Mouse (Mus musculus) liver, embryonic 11.5 days (tissue): ENCODE results near the gene Zfp281. TPM values are rescaled to one million over a fixed set of nuclear protein-coding genes. Genes with fewer than 3 reads are reported as not detected.

ENCODE experiments used
- ATAC-seq: fragments of 200-750 bp; cut with Nextera tagmentation; replicated peaks from 2 replicates; pipeline ENCODE4 v1.8.0; 2017; ENCODE audit warnings: moderate number of reproducible peaks, mild to moderate bottlenecking, moderate TSS enrichment, moderate library complexity; ENCODE audit not compliant: low FRiP score
- DNase-seq: peaks from one replicate; pipeline ENCODE4 v3.0.0-alpha.2; 2017; ENCODE audit warnings: low spot score
- H3K27ac ChIP-seq: fragments of 300-500 bp; sonication (generic); 2 replicates; pipeline ENCODE4 v1.5.1; 2014; ENCODE audit warnings: mild to moderate bottlenecking, low read depth, low read length, control low read depth
- H3K27me3 ChIP-seq: fragments of 300-500 bp; sonication (generic); replicated peaks from 2 replicates; pipeline ENCODE4 v1.6.1; 2014; ENCODE audit warnings: low read length, mixed read lengths; ENCODE audit not compliant: control insufficient read depth, insufficient read depth
- H3K36me3 ChIP-seq: fragments of 300-500 bp; sonication (generic); 2 replicates; pipeline ENCODE4 v1.6.1; 2014; ENCODE audit warnings: mild to moderate bottlenecking, low read length, moderate library complexity, mixed read lengths; ENCODE audit not compliant: control insufficient read depth, insufficient read depth
- H3K4me1 ChIP-seq: fragments of 300-500 bp; sonication (generic); replicated peaks from 2 replicates; pipeline ENCODE4 v1.6.1; 2014; ENCODE audit warnings: low read length, mixed read lengths; ENCODE audit not compliant: control insufficient read depth, insufficient read depth
- H3K4me2 ChIP-seq: fragments of 300-500 bp; sonication (generic); 2 replicates; pipeline ENCODE4 v1.6.1; 2014; ENCODE audit warnings: mild to moderate bottlenecking, control low read depth, moderate library complexity
- H3K4me3 ChIP-seq: fragments of 300-500 bp; sonication (generic); 2 replicates; pipeline ENCODE4 v1.5.1; 2014; ENCODE audit warnings: low read depth, low read length, control low read depth
- H3K9ac ChIP-seq: fragments of 300-500 bp; sonication (generic); 2 replicates; pipeline ENCODE4 v1.6.1; 2014; ENCODE audit warnings: low read depth, low read length, control low read depth
- H3K9me3 ChIP-seq: fragments of 300-500 bp; sonication (generic); 2 replicates; pipeline ENCODE4 v1.6.1; 2016; ENCODE audit warnings: low read length, inconsistent platforms, mixed read lengths; ENCODE audit not compliant: control insufficient read depth
- WGBS: fragments of 180-500 bp; shearing (Covaris S2); extraction: QIAGEN DNeasy Blood & Tissue Kit; methylation state at CpG from one replicate; pipeline ENCODE4 v1.1.7; 2014; 5-methylcytosine and 5-hydroxymethylcytosine counted together
- polyA plus RNA-seq: library from polyadenylated mRNA; unstranded; fragments of >200 nt; fragmentation: Nextera tagmentation; extraction: Ambion mirVana; gene quantifications from 2 replicates; pipeline ENCODE4 v1.2.1, GENCODE M21; 2014

Gene Zfp281
- polyA plus RNA-seq, 1 experiment from 2014 or later, result 19.3 TPM

GRCm38 (mm10) chr1:136626141-136626540, 1.4 kb downstream of the Zfp281 start:
- Histone ChIP-seq H3K36me3 (peaks cover 17% of the 10 kb centered on the region), H3K4me2 (peak overlapping the region; percentile 79), H3K4me3 (peak overlapping the region; percentile 95), H3K27ac (no peak overlapping the region), H3K9me3 (no peaks in the 10 kb centered on the region), H3K9ac (peak overlapping the region; percentile 95; the same call in 1 of the 2 replicates), H3K4me1 (peaks cover 27% of the 10 kb centered on the region), H3K27me3 (no peaks in the 10 kb centered on the region)
- DNase-seq, result no peak
- 79% methylated on average over 7 of the region's 7 CpGs for WGBS
- no peak for ATAC-seq

- no peak overlapping the region for H3K27ac ChIP-seq
- ATAC-seq (no peak), DNase-seq (no peak)
- peaks cover 17% of the 10 kb centered on the region for H3K36me3 ChIP-seq
- H3K27me3 ChIP-seq, result no peaks in the 10 kb centered on the region
- H3K9me3 ChIP-seq, result no peaks in the 10 kb centered on the region
- 90% methylated on average over 5 of the region's 5 CpGs for WGBS
- H3K4me3 ChIP-seq, result no peak overlapping the region
- H3K4me2 ChIP-seq, result peak overlapping the region; percentile 79; the same call in 1 of the 2 replicates
- H3K9ac ChIP-seq, result no peak overlapping the region
- peaks cover 27% of the 10 kb centered on the region for H3K4me1 ChIP-seq
These were observed 2.1 kb downstream of the Zfp281 start for GRCm38 (mm10) chr1:136626756-136627155.

- Histone ChIP-seq H3K27me3 (no peaks in the 10 kb centered on the region), H3K4me1 (peaks cover 27% of the 10 kb centered on the region), H3K27ac (no peak overlapping the region), H3K36me3 (peaks cover 17% of the 10 kb centered on the region), H3K4me3 (peak overlapping the region; percentile 27), H3K9me3 (no peaks in the 10 kb centered on the region), H3K9ac (no peak overlapping the region), H3K4me2 (peak overlapping the region; percentile 79)
- DNase-seq (no peak), ATAC-seq (no peak)
- 78% methylated on average over 5 of the region's 5 CpGs for WGBS
These were observed 2.9 kb downstream of the Zfp281 start for GRCm38 (mm10) chr1:136627591-136627990.

- WGBS, result 71% methylated on average over 3 of the region's 3 CpGs
These were observed 8.2 kb downstream of the Zfp281 start for GRCm38 (mm10) chr1:136632891-136633290.

GRCm38 (mm10) chr1:136635644-136636043, 10.9 kb downstream of the Zfp281 start:
- 30% methylated on average over 6 of the region's 6 CpGs for WGBS
- Histone ChIP-seq H3K4me1 (peaks cover 5% of the 10 kb centered on the region), H3K36me3 (no peaks in the 10 kb centered on the region), H3K27me3 (no peaks in the 10 kb centered on the region), H3K9me3 (no peaks in the 10 kb centered on the region), H3K9ac (no peak overlapping the region), H3K27ac (no peak overlapping the region), H3K4me2 (no peak overlapping the region), H3K4me3 (no peak overlapping the region)
- no peak for DNase-seq
- ATAC-seq, result no peak

More at GRCm38 (mm10) chr1:136632891-136633290, 8.2 kb downstream of the Zfp281 start:
- Histone ChIP-seq H3K36me3 (no peaks in the 10 kb centered on the region), H3K4me2 (no peak overlapping the region), H3K4me1 (peaks cover 10% of the 10 kb centered on the region), H3K9me3 (no peaks in the 10 kb centered on the region), H3K4me3 (no peak overlapping the region), H3K27ac (no peak overlapping the region), H3K27me3 (no peaks in the 10 kb centered on the region), H3K9ac (no peak overlapping the region)
- no peak for ATAC-seq
- DNase-seq, result no peak

- DNase-seq (no peak), ATAC-seq (no peak)
- Histone ChIP-seq H3K27ac (no peak overlapping the region), H3K9me3 (no peaks in the 10 kb centered on the region), H3K4me2 (no peak overlapping the region), H3K4me1 (peaks cover 5% of the 10 kb centered on the region; the same call in 1 of the 2 replicates), H3K36me3 (no peaks in the 10 kb centered on the region), H3K4me3 (no peak overlapping the region), H3K9ac (no peak overlapping the region), H3K27me3 (no peaks in the 10 kb centered on the region)
- 90% methylated on average over 6 of the region's 6 CpGs for WGBS
These were observed 12.2 kb downstream of the Zfp281 start for GRCm38 (mm10) chr1:136636946-136637345.

GRCm38 (mm10) chr1:136637696-136638095, 13.0 kb downstream of the Zfp281 start:
- no peak for DNase-seq
- no peak overlapping the region for H3K4me3 ChIP-seq
- no peaks in the 10 kb centered on the region for H3K9me3 ChIP-seq
- H3K9ac ChIP-seq, result no peak overlapping the region
- 86% methylated on average over 4 of the region's 4 CpGs for WGBS
- no peak overlapping the region for H3K4me2 ChIP-seq
- no peak overlapping the region for H3K27ac ChIP-seq
- H3K36me3 ChIP-seq, result no peaks in the 10 kb centered on the region
- H3K4me1 ChIP-seq, result peaks cover 5% of the 10 kb centered on the region; the same call in 1 of the 2 replicates
- no peak for ATAC-seq
- H3K27me3 ChIP-seq, result no peaks in the 10 kb centered on the region

- 86% methylated on average over 7 of the region's 7 CpGs for WGBS
- peaks cover 5% of the 10 kb centered on the region; the same call in 1 of the 2 replicates for H3K4me1 ChIP-seq
- no peak for DNase-seq
These were observed 13.5 kb downstream of the Zfp281 start for GRCm38 (mm10) chr1:136638211-136638610.

GRCm38 (mm10) chr1:136638699-136639098, 14.0 kb downstream of the Zfp281 start:
- Histone ChIP-seq H3K36me3 (no peaks in the 10 kb centered on the region), H3K27me3 (no peaks in the 10 kb centered on the region), H3K9me3 (no peaks in the 10 kb centered on the region), H3K4me1 (peaks cover 5% of the 10 kb centered on the region; the same call in 1 of the 2 replicates), H3K4me2 (no peak overlapping the region), H3K27ac (no peak overlapping the region), H3K9ac (no peak overlapping the region), H3K4me3 (no peak overlapping the region)
- ATAC-seq (no peak), DNase-seq (no peak)
- WGBS, result 87% methylated on average over 5 of the region's 5 CpGs

More at GRCm38 (mm10) chr1:136638211-136638610, 13.5 kb downstream of the Zfp281 start:
- Histone ChIP-seq H3K4me2 (no peak overlapping the region), H3K9me3 (no peaks in the 10 kb centered on the region), H3K9ac (no peak overlapping the region), H3K36me3 (no peaks in the 10 kb centered on the region), H3K4me3 (no peak overlapping the region), H3K27me3 (no peaks in the 10 kb centered on the region), H3K27ac (no peak overlapping the region)
- ATAC-seq, result no peak
